Mouse (Mus musculus) kidney, adult 2 months (tissue): ENCODE measurements around the gene Xpr1.

Experiments used
- CTCF ChIP-seq: fragments of 200-500 bp; conservative IDR thresholded peaks from 2 replicates; pipeline ENCODE4 v1.5.1; 2011; ENCODE audit warnings: low read depth, mild to moderate bottlenecking, control low read depth, low read length, moderate library complexity, mixed read lengths; ENCODE audit not compliant: insufficient read depth, insufficient read length
- POLR2A ChIP-seq: fragments of 200-500 bp; IDR thresholded peaks from one replicate; pipeline ENCODE4 v1.6.1; 2011; ENCODE audit warnings: low read depth, low read length, control low read depth

DNA sequence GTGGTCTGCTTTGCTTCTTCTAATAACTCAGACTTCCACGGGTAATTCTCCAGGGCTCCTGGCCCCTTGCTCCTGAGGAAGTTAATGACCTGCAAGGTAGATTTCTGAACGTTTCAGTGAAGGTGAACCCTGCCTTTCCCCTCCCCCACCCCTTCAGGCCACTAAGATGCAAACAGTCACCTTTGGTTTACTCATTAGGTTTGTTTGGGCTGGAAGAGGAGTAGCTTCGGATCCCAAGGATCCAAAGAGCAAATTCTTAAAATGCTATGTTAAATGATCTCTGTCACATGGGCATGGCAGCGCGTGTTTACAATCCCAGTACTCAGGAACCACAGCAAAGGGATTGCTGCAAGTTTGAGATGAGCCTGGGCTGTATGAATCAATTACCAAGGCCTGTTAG lies 169.8 kb downstream of the Xpr1 start:
- no peak for TF ChIP-seq CTCF
- TF ChIP-seq POLR2A, result no peak
